Mouse (Mus musculus) small intestine, adult 2 months (tissue): Measurements from ENCODE around the gene Sez6l. TPM values are rescaled to one million over a fixed set of nuclear protein-coding genes. Genes with fewer than 3 reads are reported as not detected.

Experiments used
- H3K27ac ChIP-seq: fragments of 200-500 bp; 2 replicates; pipeline ENCODE4 v1.5.1; 2012; ENCODE audit warnings: low read depth, low read length, control low read depth, inconsistent platforms; ENCODE audit not compliant: insufficient read depth
- H3K27me3 ChIP-seq: fragments of 200-500 bp; 2 replicates; pipeline ENCODE4 v1.6.1; 2012; ENCODE audit warnings: mild to moderate bottlenecking, moderate library complexity, low read length, inconsistent platforms; ENCODE audit not compliant: control insufficient read depth, insufficient read depth
- H3K36me3 ChIP-seq: fragments of 200-500 bp; 2 replicates; pipeline ENCODE4 v1.6.1; 2012; ENCODE audit warnings: mild to moderate bottlenecking, low read length, control low read depth, inconsistent platforms; ENCODE audit not compliant: control insufficient read depth, insufficient read depth
- H3K4me1 ChIP-seq: fragments of 200-500 bp; 2 replicates; pipeline ENCODE4 v1.6.1; 2012; ENCODE audit warnings: low read length, inconsistent platforms, mixed read lengths; ENCODE audit not compliant: control insufficient read depth, insufficient read depth, insufficient read length
- H3K4me3 ChIP-seq: fragments of 200-500 bp; 2 replicates; pipeline ENCODE4 v1.5.1; 2012; ENCODE audit warnings: low read depth, mild to moderate bottlenecking, control low read depth, inconsistent platforms, low read length, moderate library complexity
- CTCF ChIP-seq: fragments of 200-500 bp; IDR thresholded peaks from 2 replicates; pipeline ENCODE4 v1.5.1; 2012; ENCODE audit warnings: low read depth, mild to moderate bottlenecking, control low read depth, inconsistent platforms, low read length, moderate library complexity, mixed read lengths; ENCODE audit not compliant: insufficient replicate concordance, insufficient read length; ENCODE audit errors: extremely low read depth
- POLR2A ChIP-seq: fragments of 200-500 bp; IDR thresholded peaks from 2 replicates; pipeline ENCODE4 v1.6.1; 2012; ENCODE audit warnings: low read depth, mild to moderate bottlenecking, control low read depth, inconsistent platforms, low read length, moderate library complexity
- WGBS: fragments of 180-500 bp; shearing (Covaris S2); methylation state at CpG from one replicate; pipeline ENCODE4 v1.1.7; 2018; 5-methylcytosine and 5-hydroxymethylcytosine counted together
- polyA plus RNA-seq: library from polyadenylated mRNA; depleted of rRNA; stranded (reverse); fragments of >200 nt; gene quantifications from 2 replicates; pipeline ENCODE4 v1.2.3, GENCODE M21; 2012

Gene Sez6l
- polyA plus RNA-seq, 1 experiment = 0.42 TPM

DNA sequence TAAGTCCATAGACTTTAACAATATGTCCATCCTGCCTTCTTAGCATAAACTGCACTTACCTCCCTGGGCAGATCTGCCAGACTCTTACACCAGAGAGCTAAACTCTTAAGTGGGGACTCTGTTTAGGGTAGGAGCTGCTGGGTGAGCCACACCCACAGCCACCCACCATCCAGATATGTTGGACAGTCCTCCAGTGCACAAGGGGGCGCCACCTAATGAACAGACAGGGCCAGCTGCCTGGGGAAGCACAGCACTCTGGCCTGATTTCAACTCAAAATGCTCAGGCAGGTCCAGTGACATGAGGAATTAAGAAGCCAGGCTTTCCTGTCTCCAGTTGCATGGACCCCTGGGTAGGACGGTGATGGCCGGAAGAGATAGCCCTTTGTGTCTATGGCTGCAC is 60.5 kb downstream of the Sez6l start:
- H3K27ac ChIP-seq = no peak overlapping the region
- WGBS = over 99% methylated on average over 3 of the region's 3 CpGs
- no peak for TF ChIP-seq POLR2A
- peak; percentile 38; the same call in 1 of the 2 replicates for TF ChIP-seq CTCF

DNA sequence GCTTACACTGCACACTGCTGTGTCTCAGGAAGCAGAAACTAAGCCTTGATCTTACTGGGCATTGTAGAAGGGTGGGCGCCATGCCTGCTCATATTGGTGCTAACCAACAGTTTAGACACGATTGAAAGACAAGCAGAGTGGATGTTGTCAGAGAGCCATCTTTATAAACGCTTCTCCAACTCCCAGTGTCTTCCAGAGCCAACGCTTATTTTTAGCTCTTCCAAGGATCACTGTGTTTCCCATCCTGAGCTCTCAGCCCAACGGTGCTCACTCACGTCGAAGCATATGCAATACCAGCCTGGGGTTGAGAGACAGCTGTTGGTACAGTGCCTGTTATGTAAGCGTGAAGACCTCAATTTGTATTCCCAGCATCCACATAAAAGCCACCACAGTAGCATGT is 66.6 kb downstream of the Sez6l start:
- Histone ChIP-seq H3K4me1 (no peaks in the 10 kb centered on the region), H3K36me3 (no peaks in the 10 kb centered on the region), H3K4me3 (no peak overlapping the region), H3K27me3 (no peaks in the 10 kb centered on the region), H3K27ac (no peak overlapping the region)
- no peak for TF ChIP-seq POLR2A
- no peak for TF ChIP-seq CTCF
- 83% methylated on average over 8 of the region's 8 CpGs for WGBS

More for the DNA sequence above, 60.5 kb downstream of the Sez6l start:
- peaks cover 8% of the 10 kb centered on the region for H3K4me1 ChIP-seq
- no peak overlapping the region for H3K4me3 ChIP-seq
- H3K36me3 ChIP-seq = no peaks in the 10 kb centered on the region
- H3K27me3 ChIP-seq = no peaks in the 10 kb centered on the region

DNA sequence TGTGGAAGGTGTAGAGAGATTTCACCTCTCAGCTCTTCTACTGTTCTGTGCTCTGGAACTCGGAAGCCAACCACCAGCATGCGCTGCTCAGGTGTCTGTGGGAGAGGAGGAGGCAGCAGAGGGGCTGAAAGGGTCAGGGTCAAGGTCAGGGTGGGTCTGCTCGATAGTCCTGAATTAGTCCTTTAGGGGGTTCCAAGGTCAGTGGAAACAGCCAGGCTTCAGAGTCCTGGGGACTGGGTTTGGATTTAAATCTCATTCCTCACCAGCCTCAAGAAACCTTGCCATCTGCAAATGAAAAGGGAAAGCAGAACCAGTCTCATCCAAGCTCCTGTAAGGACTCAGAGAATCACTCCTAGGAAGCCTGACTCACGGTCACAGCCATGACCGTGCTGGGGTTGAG is 67.1 kb downstream of the Sez6l start:
- Histone ChIP-seq H3K4me1 (no peaks in the 10 kb centered on the region), H3K4me3 (no peak overlapping the region), H3K27ac (no peak overlapping the region), H3K36me3 (no peaks in the 10 kb centered on the region), H3K27me3 (no peaks in the 10 kb centered on the region)
- 54% methylated on average over 5 of the region's 5 CpGs for WGBS
- no peak for TF ChIP-seq POLR2A
- TF ChIP-seq CTCF = no peak

DNA sequence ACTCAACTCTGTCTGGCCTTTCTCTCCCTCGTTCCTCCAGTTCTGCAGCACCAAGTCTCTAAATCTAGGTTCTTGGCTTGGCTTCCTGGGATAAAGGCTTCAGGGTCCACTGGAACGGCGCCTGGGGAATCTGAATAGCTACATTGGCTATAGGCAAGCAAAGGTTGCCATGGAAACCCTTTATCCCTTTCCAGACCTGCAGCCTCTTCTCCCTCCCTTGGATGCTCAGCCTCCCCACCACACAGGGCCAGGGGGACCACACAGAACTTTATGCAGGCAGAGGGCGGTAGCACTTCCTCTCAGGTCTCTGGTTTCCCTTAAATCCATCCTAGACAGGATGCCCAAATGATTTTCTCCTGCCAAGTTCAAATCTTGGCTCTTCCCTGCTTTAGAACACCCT is 71.4 kb downstream of the Sez6l start:
- no peak overlapping the region for H3K4me3 ChIP-seq
- H3K36me3 ChIP-seq = no peaks in the 10 kb centered on the region
- TF ChIP-seq POLR2A (no peak), CTCF (no peak)
- WGBS = 84% methylated on average over 4 of the region's 4 CpGs
- H3K4me1 ChIP-seq = no peaks in the 10 kb centered on the region
- H3K27me3 ChIP-seq = no peaks in the 10 kb centered on the region
- H3K27ac ChIP-seq = no peak overlapping the region

DNA sequence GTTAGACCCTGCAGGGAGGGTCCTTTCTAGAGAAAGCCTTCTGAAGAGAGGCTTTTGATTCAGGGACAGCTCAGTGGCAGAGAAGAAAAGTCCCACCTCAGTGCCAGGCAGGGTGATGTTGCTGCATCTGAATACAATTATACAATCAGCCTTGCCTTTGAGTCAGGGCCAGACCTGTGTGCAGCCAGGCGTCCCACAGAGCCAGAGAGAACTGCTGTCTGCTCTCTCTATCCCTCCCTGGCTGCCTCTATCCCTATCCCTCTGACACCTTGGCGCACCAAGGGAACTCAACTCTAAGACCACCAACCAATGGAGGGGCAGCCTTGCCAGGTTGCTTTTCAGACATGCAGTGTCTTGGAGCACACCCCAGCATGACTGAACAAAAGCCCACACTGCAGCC is 75.6 kb downstream of the Sez6l start:
- H3K4me1 ChIP-seq = peaks cover 9% of the 10 kb centered on the region

DNA sequence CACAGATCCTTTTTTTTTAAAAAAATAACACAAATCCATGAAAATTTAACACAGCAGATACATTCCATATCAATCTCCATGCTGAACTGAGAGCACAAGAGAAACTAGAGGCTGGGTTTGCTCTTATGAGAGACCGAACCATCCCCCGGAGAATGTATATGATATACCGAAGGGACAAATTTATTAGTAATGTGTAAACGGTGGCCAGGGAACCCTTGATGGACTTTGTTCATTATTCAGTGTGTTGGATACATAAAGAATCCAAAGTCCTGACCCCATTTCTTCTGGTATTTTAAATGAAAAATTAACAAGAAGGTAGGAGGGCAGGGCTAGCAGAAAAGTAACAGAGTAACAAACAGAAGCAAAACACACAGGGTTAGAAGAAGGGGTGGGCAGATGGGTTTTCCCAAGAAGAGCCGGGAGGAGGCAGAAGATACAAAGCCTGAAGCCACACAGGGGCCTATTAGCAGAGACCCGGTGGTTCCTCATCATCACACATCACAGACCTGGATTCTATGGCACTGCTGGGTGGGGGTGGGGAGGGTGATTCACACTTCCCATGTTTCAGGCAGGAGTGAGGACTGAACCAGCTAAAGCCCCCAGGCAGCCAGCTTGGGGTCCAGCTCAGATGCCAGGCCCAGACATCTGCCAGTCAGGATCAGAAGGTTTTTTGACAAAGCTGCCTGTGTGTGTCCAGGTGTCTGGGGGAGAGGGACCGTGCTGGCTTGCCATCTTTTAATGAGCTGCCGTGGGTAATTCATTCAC is 76.9 kb downstream of the Sez6l start:
- Histone ChIP-seq H3K4me3 (no peak overlapping the region), H3K4me1 (peaks cover 9% of the 10 kb centered on the region), H3K27ac (peak overlapping the region; percentile 84), H3K27me3 (no peaks in the 10 kb centered on the region), H3K36me3 (no peaks in the 10 kb centered on the region)
- TF ChIP-seq POLR2A = no peak
- TF ChIP-seq CTCF = no peak
- 20% methylated on average over 8 of the region's 8 CpGs for WGBS

More for the DNA sequence above, 75.6 kb downstream of the Sez6l start:
- TF ChIP-seq CTCF (no peak), POLR2A (no peak)
- WGBS = 77% methylated on average over 2 of the region's 2 CpGs
- Histone ChIP-seq H3K27ac (no peak overlapping the region), H3K36me3 (no peaks in the 10 kb centered on the region), H3K27me3 (no peaks in the 10 kb centered on the region), H3K4me3 (no peak overlapping the region)

DNA sequence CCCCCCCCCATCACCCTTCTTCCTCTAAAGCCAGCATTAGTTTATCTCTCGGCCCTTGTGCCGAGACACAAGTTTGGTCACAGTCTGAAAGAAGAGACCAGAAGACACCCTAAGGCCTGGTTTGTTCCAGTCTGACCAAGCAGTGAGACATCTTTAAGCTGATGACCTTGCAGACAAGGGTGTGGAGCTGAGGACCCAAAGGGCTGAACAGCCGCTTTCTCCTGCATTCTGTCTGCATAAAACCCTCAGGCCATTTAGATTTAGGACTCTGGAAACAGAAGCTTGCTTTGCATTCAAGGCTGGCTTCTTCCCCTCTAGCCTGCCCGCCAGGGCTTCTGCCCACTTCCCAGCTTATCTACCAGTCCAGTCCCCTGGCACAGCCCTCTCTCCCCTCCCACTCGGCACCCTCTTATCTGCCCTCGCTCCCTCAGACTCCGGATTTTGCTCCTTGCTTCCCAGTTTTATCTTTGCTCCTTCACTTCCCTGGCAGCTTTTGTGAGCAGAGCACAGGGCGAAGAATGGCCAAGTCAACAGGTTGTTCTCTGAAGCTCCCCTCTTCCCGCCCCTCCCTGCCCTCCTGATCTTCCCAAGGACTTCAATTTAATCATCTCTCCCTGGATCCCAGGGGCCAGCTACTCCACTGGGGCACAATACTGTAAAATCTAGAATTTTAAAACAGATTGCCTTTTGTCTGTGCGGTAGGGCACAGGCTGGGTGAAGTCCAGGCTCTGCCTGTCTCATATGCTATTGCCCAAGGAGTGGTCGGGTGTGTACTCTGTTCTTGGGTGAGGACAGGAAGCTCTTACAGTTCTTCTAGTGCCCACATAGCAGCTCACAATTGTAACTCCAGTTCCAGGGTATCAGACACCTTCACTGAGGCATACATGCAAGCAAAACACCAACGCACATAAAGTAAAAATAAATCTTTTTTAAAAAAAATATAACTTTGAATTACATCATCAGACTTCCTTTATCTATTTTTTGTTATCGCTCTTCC is 77.8 kb downstream of the Sez6l start:
- no peak overlapping the region for H3K4me3 ChIP-seq
- peaks cover 9% of the 10 kb centered on the region for H3K4me1 ChIP-seq
- no peaks in the 10 kb centered on the region for H3K27me3 ChIP-seq
- H3K27ac ChIP-seq = peak overlapping the region; percentile 84
- H3K36me3 ChIP-seq = no peaks in the 10 kb centered on the region
- no peak for TF ChIP-seq CTCF
- 30% methylated on average over 13 of the region's 13 CpGs for WGBS
